Mouse (Mus musculus) neural tube, embryonic 12.5 days (tissue): ENCODE data around the gene 2610318N02Rik. TPM values are rescaled to one million over a fixed set of nuclear protein-coding genes. Genes with fewer than 3 reads are reported as not detected.

ENCODE experiments used
- ATAC-seq: fragments of 200-750 bp; cut with Nextera tagmentation; 2 replicates; pipeline ENCODE4 v1.8.0; 2017; ENCODE audit warnings: low read depth, mild to moderate bottlenecking, moderate TSS enrichment, moderate library complexity; ENCODE audit not compliant: low FRiP score
- H3K27ac ChIP-seq: fragments of 300-500 bp; sonication (generic); 2 replicates; pipeline ENCODE4 v1.5.1; 2016
- H3K27me3 ChIP-seq: fragments of 300-500 bp; sonication (generic); replicated peaks from 2 replicates; pipeline ENCODE4 v1.6.1; 2016; ENCODE audit warnings: mild to moderate bottlenecking
- H3K36me3 ChIP-seq: fragments of 300-500 bp; sonication (generic); 2 replicates; pipeline ENCODE4 v1.6.1; 2016; ENCODE audit warnings: mild to moderate bottlenecking
- H3K4me1 ChIP-seq: fragments of 300-500 bp; sonication (generic); 2 replicates; pipeline ENCODE4 v1.6.1; 2016
- H3K4me2 ChIP-seq: fragments of 300-500 bp; sonication (generic); replicated peaks from 2 replicates; pipeline ENCODE4 v1.6.1; 2016; ENCODE audit warnings: mild to moderate bottlenecking
- H3K4me3 ChIP-seq: fragments of 300-500 bp; sonication (generic); 2 replicates; pipeline ENCODE4 v1.5.1; 2016
- H3K9ac ChIP-seq: fragments of 300-500 bp; sonication (generic); 2 replicates; pipeline ENCODE4 v1.6.1; 2016; ENCODE audit warnings: mild to moderate bottlenecking
- H3K9me3 ChIP-seq: fragments of 300-500 bp; sonication (generic); 2 replicates; pipeline ENCODE4 v1.6.1; 2016; ENCODE audit warnings: mild to moderate bottlenecking
- WGBS: fragments of 180-500 bp; shearing (Covaris S2); methylation state at CpG from one replicate; pipeline ENCODE4 v1.1.7; 2016; 5-methylcytosine and 5-hydroxymethylcytosine counted together
- polyA plus RNA-seq: library from polyadenylated mRNA; unstranded; fragments of >200 nt; fragmentation: Nextera tagmentation; extraction: Ambion mirVana; gene quantifications from 2 replicates; pipeline ENCODE4 v1.2.1, GENCODE M21; 2016

Gene 2610318N02Rik
- polyA plus RNA-seq, 1 experiment from 2014 or later, result 66.0 TPM

DNA sequence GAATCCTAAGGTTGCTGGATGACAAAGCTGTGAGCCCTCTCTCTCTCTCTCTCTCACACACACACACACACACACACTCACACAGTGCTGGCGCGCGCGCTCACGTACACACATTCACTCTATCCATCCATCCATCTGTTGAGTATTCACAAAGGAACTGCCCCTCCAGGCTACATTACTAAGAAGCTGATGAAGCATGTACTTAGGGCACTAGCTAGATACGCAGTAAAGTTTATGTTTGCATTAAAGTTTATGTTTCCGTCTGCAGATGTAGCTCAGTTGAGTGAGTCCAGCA is 7.9 kb upstream of the 2610318N02Rik start:
- Histone ChIP-seq H3K27ac (no peak overlapping the region), H3K9me3 (no peaks in the 10 kb centered on the region), H3K27me3 (no peaks in the 10 kb centered on the region), H3K4me3 (peak overlapping the region; percentile 81; the same call in 1 of the 2 replicates), H3K36me3 (no peaks in the 10 kb centered on the region), H3K9ac (peak overlapping the region; percentile 46), H3K4me1 (peaks cover 17% of the 10 kb centered on the region), H3K4me2 (peak overlapping the region; percentile 97)
- 39% methylated on average over 7 of the region's 7 CpGs for WGBS
- ATAC-seq, result no peak

DNA sequence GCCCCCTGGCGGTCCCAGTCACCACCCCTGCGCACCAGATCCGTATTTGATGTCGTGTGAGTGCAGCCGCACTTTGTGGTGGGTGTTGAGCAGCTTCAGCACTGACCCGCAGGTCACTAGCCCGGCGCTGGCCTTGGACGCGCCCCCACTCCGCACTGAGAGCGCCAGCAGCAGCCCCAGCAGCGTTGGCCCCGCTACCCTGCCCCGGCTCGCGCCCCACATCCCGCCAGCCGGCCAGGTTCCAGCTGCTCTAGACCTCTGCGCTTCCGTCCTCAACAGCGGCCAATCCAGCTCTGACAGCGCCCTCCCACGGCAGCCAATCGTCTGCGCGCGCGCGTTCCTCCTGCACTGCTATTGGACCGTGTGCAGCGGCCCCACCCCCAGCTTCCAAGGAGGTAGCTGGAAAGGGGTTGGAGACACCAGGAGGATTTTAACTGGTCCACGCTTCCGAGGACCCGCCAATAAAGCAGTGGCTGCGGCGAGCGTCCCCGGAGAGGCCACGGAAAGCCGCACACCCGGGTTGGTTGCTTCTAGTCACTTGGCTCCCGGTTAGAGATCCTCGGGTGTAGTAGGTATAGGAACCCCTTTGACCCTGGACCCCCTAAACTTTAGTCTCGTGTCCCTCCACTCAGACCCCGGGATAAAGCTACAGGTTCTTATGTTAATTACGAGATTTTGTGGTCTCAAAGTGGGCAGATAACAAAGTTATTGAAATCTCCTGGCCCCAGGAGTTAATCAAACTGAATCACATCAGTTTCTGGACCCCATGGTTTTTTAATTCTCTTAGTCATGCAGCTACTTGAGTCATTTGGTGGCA is 7.3 kb upstream of the 2610318N02Rik start, which contains the start of gene Sdf2l1:
Gene Sdf2l1 (minus strand): TSS at position 295 of the 817 bp plus-strand sequence.
- WGBS, result under 1% methylated on average over 47 of the region's 47 CpGs
- H3K4me2 ChIP-seq, result peak within 1 kb of the TSS; percentile 97
- no peaks in the 10 kb centered on the region for H3K27me3 ChIP-seq
- no peaks in the 10 kb centered on the region for H3K36me3 ChIP-seq
- peak within 1 kb of the TSS; percentile 72 for H3K9ac ChIP-seq
- peak within 1 kb of the TSS; percentile 80 for H3K27ac ChIP-seq
- peaks cover 17% of the 10 kb centered on the region for H3K4me1 ChIP-seq
- H3K4me3 ChIP-seq, result peak within 1 kb of the TSS; percentile 81
- peak; percentile 98 for ATAC-seq
- no peaks in the 10 kb centered on the region for H3K9me3 ChIP-seq

DNA sequence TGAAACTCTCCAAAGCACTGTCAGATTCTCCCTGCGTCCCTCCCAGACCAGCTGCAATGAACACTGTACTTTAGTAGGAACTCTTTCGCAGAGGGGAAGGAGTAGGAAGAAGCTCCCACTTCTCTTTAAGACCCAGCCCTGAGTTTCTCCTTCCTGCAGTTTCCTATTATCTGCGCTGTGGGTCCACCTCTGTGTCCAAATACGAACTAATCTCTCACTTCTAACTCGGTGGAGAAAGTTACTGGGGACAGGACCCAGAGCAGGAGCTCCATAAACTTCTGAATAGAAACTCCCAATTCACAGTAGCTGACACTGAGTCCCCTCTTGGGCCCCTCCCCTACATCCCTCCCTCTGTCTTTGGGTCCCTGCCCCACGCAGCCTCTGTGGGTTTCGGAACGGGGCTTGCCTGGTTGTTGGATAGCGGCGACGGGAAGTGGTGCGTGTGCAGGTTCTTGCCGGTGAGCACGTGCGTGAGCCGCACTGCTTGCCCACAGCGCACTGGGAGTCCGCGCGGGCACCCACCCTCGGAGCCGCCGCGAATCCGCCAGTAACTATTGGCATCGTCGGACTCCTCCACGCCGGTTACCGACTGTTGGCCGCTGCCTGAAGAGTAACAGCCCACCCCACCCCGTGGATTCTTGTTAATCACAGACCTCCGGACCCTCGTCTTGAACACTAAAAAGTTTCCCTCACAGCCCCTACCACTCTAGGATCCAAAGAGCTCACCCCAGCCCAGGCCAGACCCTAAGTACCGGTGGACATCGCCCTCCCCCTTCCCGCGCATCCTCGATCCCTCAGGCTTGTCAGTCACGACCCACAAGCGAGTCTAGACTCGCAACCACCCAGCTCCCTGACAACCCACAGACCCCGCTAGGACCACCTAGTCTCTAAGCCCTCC is 6.5 kb upstream of the 2610318N02Rik start:
- H3K9ac ChIP-seq, result peak overlapping the region; percentile 72
- 4% methylated on average over 43 of the region's 43 CpGs for WGBS
- H3K9me3 ChIP-seq, result no peaks in the 10 kb centered on the region
- H3K4me2 ChIP-seq, result peak overlapping the region; percentile 97
- peaks cover 17% of the 10 kb centered on the region for H3K4me1 ChIP-seq
- peak overlapping the region; percentile 81 for H3K4me3 ChIP-seq
- H3K36me3 ChIP-seq, result no peaks in the 10 kb centered on the region
- peak overlapping the region; percentile 80 for H3K27ac ChIP-seq
- H3K27me3 ChIP-seq, result no peaks in the 10 kb centered on the region
- peak; percentile 88; the same call in 1 of the 2 replicates for ATAC-seq

DNA sequence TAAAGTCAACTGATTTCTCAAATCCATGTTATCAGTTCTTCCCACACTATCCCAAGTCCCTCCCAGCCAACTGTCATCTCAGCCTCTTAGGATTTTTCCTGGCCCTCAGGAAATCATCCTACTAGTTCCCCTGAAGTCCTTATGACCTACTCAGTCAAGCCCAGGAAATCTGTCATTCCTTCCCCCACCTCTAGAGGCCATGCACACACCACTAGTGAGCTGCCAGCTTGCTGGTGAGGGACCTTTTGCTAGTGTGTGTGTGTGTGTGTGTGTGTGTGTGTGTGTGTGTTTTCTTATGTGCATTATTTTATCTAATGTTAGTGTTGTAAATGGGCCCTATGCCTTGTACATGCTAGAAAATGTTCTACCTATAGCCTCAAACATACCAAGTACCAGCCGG is 2.3 kb upstream of the 2610318N02Rik start:
- Histone ChIP-seq H3K27ac (no peak overlapping the region), H3K4me3 (no peak overlapping the region), H3K36me3 (peaks cover 4% of the 10 kb centered on the region), H3K4me1 (peaks cover 36% of the 10 kb centered on the region), H3K9ac (no peak overlapping the region), H3K27me3 (no peaks in the 10 kb centered on the region; the same call in 1 of the 2 replicates), H3K4me2 (no peak overlapping the region), H3K9me3 (no peaks in the 10 kb centered on the region)
- no peak for ATAC-seq
- 89% methylated on average over 1 of the region's 1 CpGs for WGBS

DNA sequence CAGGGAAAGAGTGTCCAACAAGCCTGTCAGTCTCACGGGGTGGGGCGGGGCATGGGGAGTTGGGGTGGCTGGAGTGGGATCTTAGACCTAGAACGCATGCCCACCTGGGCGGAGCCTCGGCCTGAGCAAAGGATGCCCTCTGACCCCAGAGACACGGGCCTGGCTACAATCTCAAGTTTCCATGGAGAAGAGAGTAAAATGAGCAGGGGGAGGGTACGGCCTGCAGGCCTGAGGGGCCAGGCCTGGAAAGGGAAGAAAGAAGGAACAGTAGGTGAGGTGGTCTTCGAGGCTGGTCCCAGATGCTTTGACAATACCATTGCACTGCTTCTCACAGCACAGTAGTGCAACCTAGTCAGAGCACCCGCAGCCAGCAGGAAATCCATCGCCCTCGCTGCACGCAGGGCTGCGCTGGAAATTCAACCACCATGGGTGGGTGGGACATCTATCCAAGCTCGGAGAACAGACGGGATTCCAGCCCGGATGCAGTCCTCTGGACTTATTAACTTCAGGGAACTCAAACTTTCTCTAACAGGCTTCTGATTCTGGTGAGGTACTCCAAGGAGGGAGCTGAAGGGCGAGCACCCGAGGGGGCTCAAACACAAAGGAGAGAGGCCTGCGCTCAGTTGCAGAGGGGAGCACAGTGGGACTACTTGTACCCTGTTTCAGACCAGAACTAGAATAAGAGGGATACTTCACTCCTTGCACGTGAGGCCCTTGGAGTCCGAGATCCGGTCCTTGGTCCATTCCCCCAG is 672 bp downstream of the 2610318N02Rik start:
- Histone ChIP-seq H3K4me3 (peak overlapping the region; percentile 53), H3K4me2 (peak overlapping the region; percentile 82), H3K27me3 (no peaks in the 10 kb centered on the region; the same call in 1 of the 2 replicates), H3K27ac (no peak overlapping the region), H3K9me3 (no peaks in the 10 kb centered on the region), H3K4me1 (peaks cover 25% of the 10 kb centered on the region), H3K9ac (peak overlapping the region; percentile 79), H3K36me3 (peaks cover 29% of the 10 kb centered on the region)
- WGBS, result under 1% methylated on average over 22 of the region's 22 CpGs
- ATAC-seq, result peak; percentile 61

DNA sequence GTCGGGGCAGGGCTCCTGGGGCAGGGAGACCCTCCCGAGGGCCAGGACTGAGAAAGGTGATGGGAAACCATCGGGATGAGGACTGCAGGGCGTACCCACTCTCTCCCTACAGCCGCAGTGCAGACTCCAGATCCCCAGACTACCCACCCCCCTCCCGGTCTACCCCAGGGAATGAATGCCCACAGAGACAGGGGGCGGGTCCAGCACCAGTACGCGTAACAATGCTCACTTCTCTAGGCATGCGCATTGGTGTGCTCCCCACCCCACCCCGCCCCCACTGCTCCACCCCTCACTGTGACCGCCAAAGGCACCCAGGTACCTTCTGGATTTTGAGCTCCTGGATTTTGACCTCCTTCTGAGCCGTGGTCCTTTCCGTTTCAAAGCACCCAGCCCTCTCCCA is 3.4 kb downstream of the 2610318N02Rik start:
- 54% methylated on average over 14 of the region's 14 CpGs for WGBS
- ATAC-seq, result no peak
- Histone ChIP-seq H3K27ac (no peak overlapping the region), H3K4me1 (peaks cover 25% of the 10 kb centered on the region), H3K4me3 (no peak overlapping the region), H3K27me3 (no peaks in the 10 kb centered on the region; the same call in 1 of the 2 replicates), H3K4me2 (peak overlapping the region; percentile 40), H3K9ac (no peak overlapping the region), H3K9me3 (no peaks in the 10 kb centered on the region), H3K36me3 (peaks cover 50% of the 10 kb centered on the region)

DNA sequence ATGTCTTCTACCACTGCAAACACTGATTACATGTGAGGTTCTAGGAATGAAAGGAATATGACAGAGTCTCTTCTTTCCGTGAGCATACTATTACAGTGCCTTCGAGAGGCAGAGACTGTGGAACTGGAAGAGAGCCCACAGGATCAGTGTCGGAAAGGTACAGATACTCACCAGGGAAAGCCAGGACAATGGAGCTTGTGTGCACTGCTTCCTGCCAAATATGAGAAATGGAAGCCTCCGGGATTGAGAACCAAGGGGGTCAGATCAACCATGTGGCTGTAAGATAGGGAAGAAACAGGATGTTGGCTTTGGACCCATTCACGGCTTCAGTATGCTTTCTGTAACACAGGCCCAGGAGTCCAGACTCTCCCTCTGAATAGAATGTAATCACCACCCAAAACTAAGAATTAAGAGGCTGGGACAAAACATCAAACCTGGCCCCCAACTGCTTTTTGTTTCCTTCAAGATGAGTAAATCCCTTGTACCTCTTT is 7.6 kb downstream of the 2610318N02Rik start:
- no peak overlapping the region for H3K9ac ChIP-seq
- no peak overlapping the region for H3K4me2 ChIP-seq
- H3K4me1 ChIP-seq, result peaks cover 6% of the 10 kb centered on the region; the same call in 1 of the 2 replicates
- no peak overlapping the region for H3K4me3 ChIP-seq
- H3K27me3 ChIP-seq, result no peaks in the 10 kb centered on the region
- H3K27ac ChIP-seq, result no peak overlapping the region
- ATAC-seq, result no peak
- H3K36me3 ChIP-seq, result peaks cover 70% of the 10 kb centered on the region
- no peaks in the 10 kb centered on the region for H3K9me3 ChIP-seq
- WGBS, result 92% methylated on average over 5 of the region's 5 CpGs

DNA sequence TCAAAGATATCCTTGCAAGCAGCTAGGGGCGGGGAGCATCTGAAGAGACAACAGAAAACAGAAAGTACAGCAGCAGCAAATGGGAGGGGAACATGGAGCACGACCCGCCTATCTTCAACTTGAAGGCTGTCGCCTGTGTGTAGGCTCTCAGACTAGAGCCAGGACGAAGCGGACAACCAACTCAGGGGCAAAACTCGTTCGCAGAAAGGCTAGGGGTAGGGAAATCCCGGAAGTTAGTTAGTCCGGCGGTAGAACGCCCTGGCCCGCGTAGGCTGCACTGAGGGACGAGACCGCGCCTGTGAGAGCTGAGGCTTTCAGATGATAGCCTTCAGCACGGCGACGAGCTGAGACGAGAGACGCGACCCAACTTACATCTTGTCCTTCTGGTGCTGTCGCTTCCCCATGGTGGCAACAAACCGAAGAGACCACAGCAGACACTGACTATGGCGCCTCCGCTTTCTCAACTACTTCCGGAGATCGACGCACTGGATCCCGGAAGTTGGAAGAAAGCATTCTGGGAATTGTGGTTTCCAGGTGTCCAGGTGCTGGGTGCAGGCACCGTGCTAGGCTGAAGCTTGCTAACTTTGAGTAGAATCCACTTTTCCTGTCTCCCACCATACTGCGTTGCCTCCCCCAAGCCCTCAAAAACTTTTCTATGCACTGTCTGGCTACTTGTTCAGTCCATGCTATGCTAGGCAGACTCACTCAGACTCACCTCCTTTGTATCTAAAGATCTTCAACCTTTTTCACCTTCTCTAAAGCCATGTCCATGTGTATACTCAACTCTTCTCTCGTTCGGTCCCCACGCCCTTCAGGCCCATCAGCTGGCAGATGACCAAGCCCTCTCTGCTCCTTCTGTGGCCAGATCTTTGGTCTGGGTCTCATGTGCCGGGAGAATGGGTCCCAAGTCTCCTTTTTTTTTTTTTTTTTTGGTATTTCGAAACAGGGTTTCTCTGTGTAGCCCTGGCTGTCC is 13.9 kb downstream of the 2610318N02Rik start, which contains the start of gene Ppil2:
Gene Ppil2 (minus strand): TSS at position 487 of the 973 bp plus-strand sequence.
- H3K4me2 ChIP-seq, result peak within 1 kb of the TSS; percentile 73
- peak within 1 kb of the TSS; percentile 71 for H3K9ac ChIP-seq
- peak within 1 kb of the TSS; percentile 84 for H3K4me3 ChIP-seq
- no peaks in the 10 kb centered on the region for H3K27me3 ChIP-seq
- WGBS, result 8% methylated on average over 37 of the region's 38 CpGs
- peaks cover 39% of the 10 kb centered on the region for H3K36me3 ChIP-seq
- peak; percentile 87 for ATAC-seq
- no peaks in the 10 kb centered on the region for H3K9me3 ChIP-seq
- peaks cover 10% of the 10 kb centered on the region for H3K4me1 ChIP-seq
- peak within 1 kb of the TSS; percentile 42; the same call in 1 of the 2 replicates for H3K27ac ChIP-seq

DNA sequence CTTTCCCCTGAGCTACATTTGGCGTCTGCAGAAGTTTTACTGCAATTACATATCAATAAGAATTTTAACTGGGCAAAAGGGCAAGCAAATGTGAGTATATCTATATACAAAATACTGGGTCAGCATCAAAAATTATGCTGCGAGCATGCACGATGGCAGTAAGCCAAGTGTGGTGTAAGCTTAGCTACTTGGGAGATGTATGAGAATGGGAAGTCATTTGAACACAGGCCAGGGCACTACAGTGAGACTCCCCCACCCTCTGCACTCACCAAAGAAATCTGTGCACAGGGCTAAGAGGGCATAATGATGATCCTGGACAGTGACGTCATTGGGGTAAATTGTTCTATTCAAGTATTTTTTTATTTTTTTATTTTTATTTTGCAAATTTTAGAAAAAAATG is 20.4 kb downstream of the 2610318N02Rik start:
- H3K36me3 ChIP-seq, result peaks cover 73% of the 10 kb centered on the region
- no peak for ATAC-seq
- 95% methylated on average over 4 of the region's 4 CpGs for WGBS

DNA sequence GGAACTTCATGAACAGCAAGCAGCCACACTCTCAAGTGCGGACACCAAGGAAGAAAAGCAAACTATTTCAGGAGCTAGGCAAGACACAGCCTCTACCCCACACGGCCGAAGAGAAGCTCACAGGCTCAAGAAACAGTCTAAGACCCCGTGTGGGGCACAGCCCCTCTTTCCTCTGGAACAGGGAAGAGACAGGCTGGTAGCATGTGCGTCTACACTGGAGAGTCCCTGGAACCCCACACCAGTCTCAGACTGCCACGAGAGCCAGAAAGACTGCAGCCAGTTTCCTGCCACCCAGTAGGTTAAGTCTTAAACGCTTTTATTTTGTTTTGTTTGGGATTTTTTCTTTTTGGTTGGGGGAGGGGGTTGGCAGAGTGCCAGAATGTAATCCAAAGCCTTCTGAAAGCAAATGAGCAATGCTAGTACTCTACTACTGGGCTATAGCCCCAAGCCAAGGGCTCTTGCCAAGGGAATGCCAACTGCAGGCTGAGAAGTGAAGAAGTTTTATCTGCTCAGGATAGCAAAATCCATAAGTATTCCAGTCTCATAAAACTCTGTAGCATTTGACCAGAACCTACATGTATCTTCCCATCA is 22.2 kb downstream of the 2610318N02Rik start:
- 81% methylated on average over 7 of the region's 7 CpGs for WGBS
- no peaks in the 10 kb centered on the region for H3K9me3 ChIP-seq
- H3K27me3 ChIP-seq, result no peaks in the 10 kb centered on the region
- no peak overlapping the region for H3K4me2 ChIP-seq
- peaks cover 83% of the 10 kb centered on the region for H3K36me3 ChIP-seq
- no peak for ATAC-seq
- no peak overlapping the region for H3K9ac ChIP-seq
- H3K4me3 ChIP-seq, result no peak overlapping the region
- H3K27ac ChIP-seq, result no peak overlapping the region
- H3K4me1 ChIP-seq, result no peaks in the 10 kb centered on the region

More for the DNA sequence above, 20.4 kb downstream of the 2610318N02Rik start:
- no peak overlapping the region for H3K9ac ChIP-seq
- H3K4me3 ChIP-seq, result no peak overlapping the region
- H3K27ac ChIP-seq, result no peak overlapping the region
- H3K27me3 ChIP-seq, result no peaks in the 10 kb centered on the region
- H3K4me1 ChIP-seq, result 0 out of 2 replicates have a peak, but pooled peaks cover 1% of the 10 kb centered on the region
- H3K4me2 ChIP-seq, result no peak overlapping the region
- no peaks in the 10 kb centered on the region for H3K9me3 ChIP-seq
